Mouse (Mus musculus): ENCODE data around the gene Me3. TPM values are rescaled to one million over a fixed set of nuclear protein-coding genes. Genes with fewer than 3 reads are reported as not detected.
A peak's percentile ranks its signal among the peaks of the same experiment; 100 is the strongest.

Gene Me3
- polyA plus RNA-seq, 1 experiment = 0.44 TPM

DNA sequence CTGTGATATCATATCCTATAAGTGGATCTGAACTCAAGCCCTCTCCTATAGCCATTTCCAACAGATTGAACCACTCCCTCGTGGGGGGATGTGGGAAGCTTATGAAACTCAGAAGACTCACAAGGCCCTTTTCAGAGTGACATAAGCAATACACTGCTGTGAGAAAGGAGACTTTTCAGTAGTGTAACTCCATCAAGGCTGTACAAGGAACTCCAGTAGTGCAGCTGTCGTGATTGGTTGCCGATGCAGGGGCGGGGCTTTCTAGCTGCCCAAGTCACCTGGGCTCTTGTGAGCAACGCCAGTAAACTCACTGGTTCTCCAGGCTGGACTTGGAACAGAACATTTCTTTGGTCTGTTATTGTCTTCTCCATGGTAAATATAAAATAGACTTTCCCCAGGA, 46.5 kb downstream of the Me3 start:
- no peaks in the 10 kb centered on the region for H3K27me3 ChIP-seq (ENCODE audit: control insufficient read depth, insufficient read depth, low read length)
- TF ChIP-seq CTCF (IDR thresholded peaks at IDR 0.05; ENCODE audit: extremely low read depth, insufficient read depth, insufficient read length, insufficient replicate concordance) (no peak), POLR2A (IDR thresholded peaks at IDR 0.05; ENCODE audit: low read depth, low read length) (no peak)
- DNase-seq (ENCODE audit: low read depth in 1 of 2, low spot score in 2 of 2) = no peak
- no peak overlapping the region for H3K27ac ChIP-seq (ENCODE audit: insufficient read depth, low read length)
- 47% methylated on average over 5 of the region's 5 CpGs for WGBS
- no peak overlapping the region for H3K4me3 ChIP-seq (ENCODE audit: extremely low read depth, insufficient read depth, insufficient read length)
- no peaks in the 10 kb centered on the region for H3K4me1 ChIP-seq (ENCODE audit: control insufficient read depth, insufficient read depth, insufficient read length)
- H3K36me3 ChIP-seq (ENCODE audit: control insufficient read depth, insufficient read depth, low read length) = no peaks in the 10 kb centered on the region

DNA sequence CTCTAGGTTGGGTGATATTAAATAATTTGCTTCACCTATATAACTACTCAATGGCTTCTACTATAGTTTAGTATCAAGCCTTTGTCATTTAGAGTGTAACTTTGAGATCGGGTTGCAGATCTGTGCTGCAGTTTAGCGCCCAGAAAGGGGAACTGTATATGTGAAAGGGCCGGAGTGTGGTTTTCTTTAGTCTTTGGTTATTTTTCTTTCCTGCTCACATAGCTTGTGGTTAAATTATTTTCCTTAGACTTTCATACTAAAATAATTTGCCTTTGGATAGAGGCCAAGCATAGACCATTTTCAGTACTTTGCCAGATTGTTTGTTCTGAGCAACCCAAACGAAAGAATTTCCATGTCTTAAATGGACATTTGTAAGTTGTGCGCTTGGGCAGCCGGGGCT, 46.9 kb downstream of the Me3 start:
- no peaks in the 10 kb centered on the region for H3K27me3 ChIP-seq (ENCODE audit: control insufficient read depth, insufficient read depth, low read length)
- H3K27ac ChIP-seq (ENCODE audit: insufficient read depth, low read length) = no peak overlapping the region
- WGBS = 34% methylated on average over 6 of the region's 6 CpGs
- H3K4me1 ChIP-seq (ENCODE audit: control insufficient read depth, insufficient read depth, insufficient read length) = no peaks in the 10 kb centered on the region
- no peaks in the 10 kb centered on the region for H3K36me3 ChIP-seq (ENCODE audit: control insufficient read depth, insufficient read depth, low read length)
- no peak overlapping the region for H3K4me3 ChIP-seq (ENCODE audit: extremely low read depth, insufficient read depth, insufficient read length)
- no peak for TF ChIP-seq CTCF (IDR thresholded peaks at IDR 0.05; ENCODE audit: extremely low read depth, insufficient read depth, insufficient read length, insufficient replicate concordance)
- TF ChIP-seq POLR2A (IDR thresholded peaks at IDR 0.05; ENCODE audit: low read depth, low read length) = no peak
- no peak for DNase-seq (ENCODE audit: low read depth in 1 of 2, low spot score in 2 of 2)

DNA sequence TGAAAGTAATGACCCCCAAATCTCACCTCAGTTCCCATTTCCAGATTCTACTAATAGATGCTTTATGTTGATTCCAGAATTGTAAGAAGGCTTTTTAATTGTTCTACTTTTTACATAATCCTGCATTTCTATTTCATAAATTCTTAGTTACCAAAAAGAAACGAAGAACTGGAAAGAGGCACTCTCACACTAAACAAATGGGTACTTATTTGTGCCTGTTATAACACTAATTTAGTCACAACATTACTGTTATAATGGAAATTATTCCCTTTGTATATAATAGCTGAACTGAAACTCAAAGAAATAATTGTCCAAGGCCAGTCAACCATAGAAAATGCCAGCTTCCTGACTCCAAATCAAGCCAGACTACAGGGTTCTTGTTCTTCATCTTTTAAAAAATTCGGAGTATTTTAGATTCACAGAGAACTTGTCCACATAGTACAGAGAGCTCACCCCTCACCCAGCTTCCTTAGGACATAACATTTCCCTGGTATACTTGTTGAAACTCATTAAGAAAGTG, 47.5 kb downstream of the Me3 start:
- no peaks in the 10 kb centered on the region for H3K27me3 ChIP-seq (ENCODE audit: control insufficient read depth, insufficient read depth, low read length)
- H3K27ac ChIP-seq (ENCODE audit: insufficient read depth, low read length) = no peak overlapping the region
- no peaks in the 10 kb centered on the region for H3K4me1 ChIP-seq (ENCODE audit: control insufficient read depth, insufficient read depth, insufficient read length)
- WGBS = 77% methylated on average over 2 of the region's 2 CpGs
- no peaks in the 10 kb centered on the region for H3K36me3 ChIP-seq (ENCODE audit: control insufficient read depth, insufficient read depth, low read length)
- no peak overlapping the region for H3K4me3 ChIP-seq (ENCODE audit: extremely low read depth, insufficient read depth, insufficient read length)
- DNase-seq (ENCODE audit: low read depth in 1 of 2, low spot score in 2 of 2) = no peak
- TF ChIP-seq CTCF (IDR thresholded peaks at IDR 0.05; ENCODE audit: extremely low read depth, insufficient read depth, insufficient read length, insufficient replicate concordance) = no peak
- no peak for TF ChIP-seq POLR2A (IDR thresholded peaks at IDR 0.05; ENCODE audit: low read depth, low read length)

- no peak overlapping the region for H3K27ac ChIP-seq (ENCODE audit: insufficient read depth, low read length)
- DNase-seq (ENCODE audit: low read depth in 1 of 2, low spot score in 2 of 2) = no peak
- no peaks in the 10 kb centered on the region for H3K4me1 ChIP-seq (ENCODE audit: control insufficient read depth, insufficient read depth, insufficient read length)
- no peak for TF ChIP-seq CTCF (IDR thresholded peaks at IDR 0.05; ENCODE audit: extremely low read depth, insufficient read depth, insufficient read length, insufficient replicate concordance)
- TF ChIP-seq POLR2A (IDR thresholded peaks at IDR 0.05; ENCODE audit: low read depth, low read length) = no peak
- H3K36me3 ChIP-seq (ENCODE audit: control insufficient read depth, insufficient read depth, low read length) = no peaks in the 10 kb centered on the region
- 91% methylated on average over 3 of the region's 3 CpGs for WGBS
- no peak overlapping the region for H3K4me3 ChIP-seq (ENCODE audit: extremely low read depth, insufficient read depth, insufficient read length)
- no peaks in the 10 kb centered on the region for H3K27me3 ChIP-seq (ENCODE audit: control insufficient read depth, insufficient read depth, low read length)
Measured at GRCm38 (mm10) chr7:89680891-89681290, 48.7 kb downstream of the Me3 start.

DNA sequence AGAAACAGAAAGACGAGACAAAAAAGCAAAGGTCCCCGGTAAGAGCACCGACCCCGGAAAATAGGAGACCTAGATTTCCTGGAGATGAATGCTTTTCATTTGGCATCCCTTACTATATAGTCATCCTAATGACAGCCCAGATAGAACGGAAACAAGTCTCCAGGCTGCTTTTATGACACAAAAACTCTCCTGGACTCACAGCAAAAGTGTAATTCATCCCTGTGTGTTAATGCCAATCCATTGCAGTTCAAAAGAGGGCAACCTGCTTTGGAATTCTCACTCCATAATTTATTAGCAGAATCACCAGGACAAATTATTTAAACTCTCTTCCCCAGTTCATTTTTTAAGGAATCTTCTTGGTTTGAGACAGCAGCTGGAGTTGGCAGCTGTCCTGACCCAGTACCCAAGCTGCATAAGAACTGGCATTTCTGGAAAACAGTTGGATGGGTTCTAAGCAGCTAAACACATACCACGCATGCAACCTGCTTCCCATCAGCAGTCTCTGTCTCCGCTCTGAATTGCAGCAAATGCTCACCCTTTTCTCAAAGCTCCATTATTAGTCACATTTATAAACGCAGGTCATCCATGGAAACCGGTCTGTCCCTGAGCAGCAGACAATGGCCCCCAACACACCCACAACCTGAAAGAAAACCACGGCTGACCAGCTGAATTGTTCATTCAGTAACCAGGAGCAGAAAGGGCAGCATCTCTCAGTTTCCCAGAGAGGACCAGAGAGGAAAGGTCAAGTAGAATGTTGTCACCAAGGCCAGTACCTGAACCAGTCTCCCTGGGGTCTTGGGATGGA, 49.7 kb downstream of the Me3 start:
- Histone ChIP-seq H3K36me3 (ENCODE audit: control insufficient read depth, insufficient read depth, low read length) (no peaks in the 10 kb centered on the region), H3K4me3 (ENCODE audit: extremely low read depth, insufficient read depth, insufficient read length) (no peak overlapping the region), H3K27me3 (ENCODE audit: control insufficient read depth, insufficient read depth, low read length) (no peaks in the 10 kb centered on the region), H3K27ac (ENCODE audit: insufficient read depth, low read length) (no peak overlapping the region), H3K4me1 (ENCODE audit: control insufficient read depth, insufficient read depth, insufficient read length) (no peaks in the 10 kb centered on the region)
- TF ChIP-seq POLR2A (IDR thresholded peaks at IDR 0.05; ENCODE audit: low read depth, low read length) (no peak), CTCF (IDR thresholded peaks at IDR 0.05; ENCODE audit: extremely low read depth, insufficient read depth, insufficient read length, insufficient replicate concordance) (no peak)
- WGBS = 90% methylated on average over 10 of the region's 10 CpGs
- no peak for DNase-seq (ENCODE audit: low read depth in 1 of 2, low spot score in 2 of 2)

GRCm38 (mm10) chr7:89698186-89698585, 66.0 kb downstream of the Me3 start:
- DNase-seq (ENCODE audit: low read depth in 1 of 2, low spot score in 2 of 2) = no peak
- TF ChIP-seq CTCF (IDR thresholded peaks at IDR 0.05; ENCODE audit: extremely low read depth, insufficient read depth, insufficient read length, insufficient replicate concordance) = peak; percentile 50; the same call in 1 of the 2 replicates
- no peak for TF ChIP-seq POLR2A (IDR thresholded peaks at IDR 0.05; ENCODE audit: low read depth, low read length)
- no peaks in the 10 kb centered on the region for H3K36me3 ChIP-seq (ENCODE audit: control insufficient read depth, insufficient read depth, low read length)
- no peak overlapping the region for H3K27ac ChIP-seq (ENCODE audit: insufficient read depth, low read length)
- H3K4me1 ChIP-seq (ENCODE audit: control insufficient read depth, insufficient read depth, insufficient read length) = no peaks in the 10 kb centered on the region
- H3K4me3 ChIP-seq (ENCODE audit: extremely low read depth, insufficient read depth, insufficient read length) = no peak overlapping the region
- H3K27me3 ChIP-seq (ENCODE audit: control insufficient read depth, insufficient read depth, low read length) = no peaks in the 10 kb centered on the region
